Mouse (Mus musculus): ENCODE data around the gene Atg10. TPM values are rescaled to one million over a fixed set of nuclear protein-coding genes. Genes with fewer than 3 reads are reported as not detected.
"Not testable (repeated sequence)": the region's sequence is repeated elsewhere in the genome, so short reads cannot be mapped to it uniquely, and the experiment has no call there.

Gene Atg10
- polyA plus RNA-seq, 1 experiment from 2014 or later: 24.0 TPM

GRCm38 (mm10) chr13:90962836-90963760, 260.7 kb downstream of the Atg10 start:
- Histone ChIP-seq H3K4me1 (peaks cover 5% of the 10 kb centered on the region), H3K27me3 (no peaks in the 10 kb centered on the region), H3K36me3 (no peaks in the 10 kb centered on the region), H3K9me3 (no peaks in the 10 kb centered on the region), H3K27ac (no peak overlapping the region), H3K4me3 (no peak overlapping the region), H3K4me2 (no peak overlapping the region), H3K9ac (no peak overlapping the region)
- 61% methylated on average over 10 of the region's 10 CpGs for WGBS
- ATAC-seq (ENCODE audit: insufficient number of reproducible peaks, insufficient read depth, low FRiP score, low TSS enrichment, low read depth): no peak

DNA sequence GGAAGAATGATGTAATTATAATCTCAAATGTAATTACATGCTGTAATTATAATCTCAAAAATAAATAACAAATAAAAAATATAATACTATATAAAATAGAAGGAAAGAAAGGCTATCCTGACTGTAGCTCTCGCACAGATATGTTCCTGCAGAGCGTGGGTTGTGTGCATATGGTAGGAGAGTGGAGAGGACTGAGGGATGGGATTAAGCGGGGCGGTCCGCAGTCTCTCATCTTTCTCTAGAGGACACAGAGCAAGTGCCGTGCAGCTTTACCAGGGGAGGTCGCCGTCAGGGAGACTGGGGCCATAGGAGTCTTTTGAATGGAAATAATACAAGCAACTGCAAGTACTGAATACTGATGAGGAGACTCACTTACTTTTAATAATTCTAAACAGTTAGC, 263.2 kb downstream of the Atg10 start:
- H3K27ac ChIP-seq: no peak overlapping the region
- H3K27me3 ChIP-seq: no peaks in the 10 kb centered on the region
- peaks cover 5% of the 10 kb centered on the region for H3K4me1 ChIP-seq
- no peaks in the 10 kb centered on the region for H3K36me3 ChIP-seq
- peaks cover 5% of the 10 kb centered on the region; the same call in 1 of the 2 replicates for H3K9me3 ChIP-seq
- ATAC-seq (ENCODE audit: insufficient number of reproducible peaks, insufficient read depth, low FRiP score, low TSS enrichment, low read depth): no peak
- H3K4me2 ChIP-seq: no peak overlapping the region
- H3K4me3 ChIP-seq: no peak overlapping the region
- WGBS: 93% methylated on average over 8 of the region's 8 CpGs
- no peak overlapping the region for H3K9ac ChIP-seq

DNA sequence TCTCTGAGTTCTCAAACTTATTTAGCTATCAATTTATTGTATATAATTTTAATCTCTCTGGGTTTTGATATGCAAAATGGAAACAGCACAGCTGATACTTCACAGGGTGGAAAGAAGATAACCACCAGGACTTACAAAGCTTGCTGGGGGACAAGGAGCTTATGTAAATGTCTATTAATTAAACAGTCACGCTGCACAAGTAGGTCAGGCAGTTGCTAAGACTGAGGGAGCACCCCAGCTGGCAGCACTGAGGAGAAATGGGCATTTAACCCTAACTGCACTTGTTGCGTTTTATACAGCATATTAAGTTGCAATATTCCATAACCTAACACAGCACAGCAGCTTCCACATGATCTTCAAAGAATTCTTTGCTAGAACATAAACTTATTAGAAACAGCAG, 264.9 kb downstream of the Atg10 start:
- Histone ChIP-seq H3K36me3 (no peaks in the 10 kb centered on the region), H3K4me3 (no peak overlapping the region), H3K27ac (no peak overlapping the region), H3K9ac (no peak overlapping the region), H3K4me2 (no peak overlapping the region), H3K9me3 (peaks cover 5% of the 10 kb centered on the region; the same call in 1 of the 2 replicates), H3K27me3 (no peaks in the 10 kb centered on the region), H3K4me1 (peaks cover 5% of the 10 kb centered on the region)
- WGBS: 37% methylated on average over 2 of the region's 2 CpGs
- no peak for ATAC-seq (ENCODE audit: insufficient number of reproducible peaks, insufficient read depth, low FRiP score, low TSS enrichment, low read depth)

GRCm38 (mm10) chr13:90939600-90939999, 284.2 kb downstream of the Atg10 start:
- ATAC-seq (ENCODE audit: insufficient number of reproducible peaks, insufficient read depth, low FRiP score, low TSS enrichment, low read depth): no peak
- Histone ChIP-seq H3K4me1 (0 out of 2 replicates have a peak, but pooled peaks cover 2% of the 10 kb centered on the region), H3K36me3 (no peaks in the 10 kb centered on the region), H3K9ac (no peak overlapping the region), H3K27me3 (no peaks in the 10 kb centered on the region), H3K4me3 (no peak overlapping the region), H3K4me2 (no peak overlapping the region), H3K9me3 (no peaks in the 10 kb centered on the region), H3K27ac (no peak overlapping the region)
- 65% methylated on average over 5 of the region's 5 CpGs for WGBS

- 50% methylated on average over 6 of the region's 6 CpGs for WGBS
- no peaks in the 10 kb centered on the region for H3K27me3 ChIP-seq
These were observed 284.6 kb downstream of the Atg10 start for GRCm38 (mm10) chr13:90939192-90939591.

DNA sequence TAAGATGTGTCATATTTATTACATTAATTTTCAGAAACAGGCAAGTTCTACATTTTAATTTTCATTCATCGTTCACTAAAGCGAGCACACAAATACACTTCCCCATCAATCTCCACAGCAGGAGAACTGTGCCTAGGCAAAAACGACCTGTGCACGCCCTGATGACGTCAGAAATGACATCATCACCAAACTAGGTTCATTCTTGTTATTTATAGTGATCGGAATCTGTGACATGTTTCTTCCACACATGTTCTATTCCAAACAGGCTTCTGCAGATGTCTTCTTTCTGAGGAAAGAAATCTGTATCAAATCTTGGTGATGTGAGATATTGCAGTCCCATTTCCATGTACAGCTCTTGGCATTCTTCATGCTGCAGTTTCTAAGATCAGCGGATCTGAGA, 287.9 kb downstream of the Atg10 start:
- no peak overlapping the region for H3K4me2 ChIP-seq
- no peak for ATAC-seq (ENCODE audit: insufficient number of reproducible peaks, insufficient read depth, low FRiP score, low TSS enrichment, low read depth)
- H3K9ac ChIP-seq: no peak overlapping the region
- WGBS: 84% methylated on average over 7 of the region's 7 CpGs
- H3K27ac ChIP-seq: no peak overlapping the region
- H3K36me3 ChIP-seq: no peaks in the 10 kb centered on the region
- no peaks in the 10 kb centered on the region for H3K9me3 ChIP-seq
- H3K4me3 ChIP-seq: no peak overlapping the region
- H3K4me1 ChIP-seq: 0 out of 2 replicates have a peak, but pooled peaks cover 2% of the 10 kb centered on the region
- no peaks in the 10 kb centered on the region for H3K27me3 ChIP-seq

More at GRCm38 (mm10) chr13:90939192-90939591, 284.6 kb downstream of the Atg10 start:
- H3K4me2 ChIP-seq: no peak overlapping the region
- H3K4me3 ChIP-seq: no peak overlapping the region
- no peak overlapping the region for H3K27ac ChIP-seq
- H3K9ac ChIP-seq: no peak overlapping the region
- H3K4me1 ChIP-seq: 0 out of 2 replicates have a peak, but pooled peaks cover 2% of the 10 kb centered on the region
- H3K36me3 ChIP-seq: no peaks in the 10 kb centered on the region
- H3K9me3 ChIP-seq: no peaks in the 10 kb centered on the region
- ATAC-seq (ENCODE audit: insufficient number of reproducible peaks, insufficient read depth, low FRiP score, low TSS enrichment, low read depth): no peak

GRCm38 (mm10) chr13:90933256-90933655, 290.5 kb downstream of the Atg10 start:
- 58% methylated on average over 3 of the region's 3 CpGs for WGBS
- Histone ChIP-seq H3K4me1 (no peaks in the 10 kb centered on the region), H3K27me3 (no peaks in the 10 kb centered on the region), H3K36me3 (peaks cover 8% of the 10 kb centered on the region), H3K9me3 (no peaks in the 10 kb centered on the region), H3K9ac (no peak overlapping the region), H3K4me3 (no peak overlapping the region), H3K27ac (no peak overlapping the region), H3K4me2 (no peak overlapping the region)
- no peak for ATAC-seq (ENCODE audit: insufficient number of reproducible peaks, insufficient read depth, low FRiP score, low TSS enrichment, low read depth)

GRCm38 (mm10) chr13:90929847-90930246, 293.9 kb downstream of the Atg10 start:
- no peak for ATAC-seq (ENCODE audit: insufficient number of reproducible peaks, insufficient read depth, low FRiP score, low TSS enrichment, low read depth)
- no peak overlapping the region for H3K4me2 ChIP-seq
- peaks cover 40% of the 10 kb centered on the region for H3K36me3 ChIP-seq
- no peak overlapping the region for H3K4me3 ChIP-seq
- no peak overlapping the region for H3K27ac ChIP-seq
- H3K9me3 ChIP-seq: no peaks in the 10 kb centered on the region
- H3K27me3 ChIP-seq: no peaks in the 10 kb centered on the region
- 22% methylated on average over 5 of the region's 5 CpGs for WGBS
- no peaks in the 10 kb centered on the region for H3K4me1 ChIP-seq
- H3K9ac ChIP-seq: no peak overlapping the region

DNA sequence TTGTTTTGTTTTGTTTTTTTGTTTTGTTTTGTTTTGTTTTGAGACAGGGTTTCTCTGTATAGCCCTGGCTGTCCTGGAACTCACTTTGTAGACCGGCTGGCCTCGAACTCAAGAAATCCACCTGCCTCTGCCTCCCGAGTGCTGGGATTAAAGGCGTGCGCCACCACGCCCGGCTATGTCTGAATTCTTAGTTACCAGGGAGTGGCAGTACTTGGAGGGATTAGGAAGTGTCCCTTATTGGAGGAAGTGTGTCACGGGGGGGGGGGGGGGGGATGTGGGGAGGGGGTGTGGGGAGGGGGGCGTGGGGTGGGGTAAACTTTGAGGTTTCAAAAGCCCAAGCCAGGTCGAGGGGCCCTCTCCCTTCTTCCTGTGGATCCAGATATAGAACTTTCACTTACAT, 295.5 kb downstream of the Atg10 start:
- H3K27me3 ChIP-seq; ATAC-seq (ENCODE audit: insufficient number of reproducible peaks, insufficient read depth, low FRiP score, low TSS enrichment, low read depth); H3K9me3 ChIP-seq; H3K9ac ChIP-seq; H3K4me1 ChIP-seq; H3K4me2 ChIP-seq; H3K4me3 ChIP-seq; H3K27ac ChIP-seq: not testable (repeated sequence)
- 88% methylated on average over 9 of the region's 10 CpGs for WGBS
- H3K36me3 ChIP-seq: peaks cover 43% of the 10 kb centered on the region

GRCm38 (mm10) chr13:90926938-90927633, 296.7 kb downstream of the Atg10 start:
- Histone ChIP-seq H3K36me3 (peaks cover 43% of the 10 kb centered on the region), H3K27ac (no peak overlapping the region), H3K27me3 (no peaks in the 10 kb centered on the region), H3K9me3 (no peaks in the 10 kb centered on the region), H3K4me3 (no peak overlapping the region), H3K4me2 (no peak overlapping the region), H3K4me1 (peaks cover 4% of the 10 kb centered on the region; the same call in 1 of the 2 replicates), H3K9ac (no peak overlapping the region)
- WGBS: 74% methylated on average over 5 of the region's 5 CpGs
- no peak for ATAC-seq (ENCODE audit: insufficient number of reproducible peaks, insufficient read depth, low FRiP score, low TSS enrichment, low read depth)

DNA sequence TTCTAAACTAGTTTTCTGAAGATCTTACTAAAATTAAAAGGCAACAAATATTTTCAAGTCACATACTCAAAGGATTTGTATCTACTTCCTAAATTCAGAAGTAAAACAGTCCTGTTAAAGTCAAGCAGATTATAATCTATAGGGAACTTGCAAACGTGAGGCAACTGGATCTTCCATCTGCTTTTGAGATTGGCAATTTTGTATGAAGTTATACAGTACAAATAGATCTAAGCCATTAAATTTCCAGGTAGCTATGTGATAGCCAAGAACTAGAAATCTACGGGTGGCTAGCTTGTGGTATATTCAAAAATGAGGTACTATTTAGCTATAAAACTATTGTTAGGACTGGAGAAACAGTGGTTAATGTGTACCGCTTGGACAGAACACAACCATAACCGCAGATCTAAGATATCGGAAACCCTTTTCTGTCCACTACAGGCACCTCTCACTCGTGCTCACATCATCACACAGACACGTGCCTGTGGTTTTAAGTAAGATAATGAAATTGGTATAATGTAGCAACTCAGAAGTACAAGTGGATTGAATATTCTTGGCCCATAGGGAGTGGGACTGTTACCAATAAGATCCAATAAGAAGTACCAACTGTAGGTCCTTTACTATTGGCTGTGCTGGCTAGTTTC, 297.5 kb downstream of the Atg10 start:
- H3K27ac ChIP-seq: no peak overlapping the region
- no peaks in the 10 kb centered on the region for H3K9me3 ChIP-seq
- peaks cover 43% of the 10 kb centered on the region for H3K36me3 ChIP-seq
- H3K9ac ChIP-seq: no peak overlapping the region
- H3K27me3 ChIP-seq: no peaks in the 10 kb centered on the region
- WGBS: 78% methylated on average over 7 of the region's 7 CpGs
- no peak overlapping the region for H3K4me2 ChIP-seq
- no peak overlapping the region for H3K4me3 ChIP-seq
- H3K4me1 ChIP-seq: peaks cover 4% of the 10 kb centered on the region; the same call in 1 of the 2 replicates
- no peak for ATAC-seq (ENCODE audit: insufficient number of reproducible peaks, insufficient read depth, low FRiP score, low TSS enrichment, low read depth)

Data from embryonic facial prominence, embryonic 13.5 days (tissue).